Mouse (Mus musculus): ENCODE data around the gene Epha1.

DNA sequence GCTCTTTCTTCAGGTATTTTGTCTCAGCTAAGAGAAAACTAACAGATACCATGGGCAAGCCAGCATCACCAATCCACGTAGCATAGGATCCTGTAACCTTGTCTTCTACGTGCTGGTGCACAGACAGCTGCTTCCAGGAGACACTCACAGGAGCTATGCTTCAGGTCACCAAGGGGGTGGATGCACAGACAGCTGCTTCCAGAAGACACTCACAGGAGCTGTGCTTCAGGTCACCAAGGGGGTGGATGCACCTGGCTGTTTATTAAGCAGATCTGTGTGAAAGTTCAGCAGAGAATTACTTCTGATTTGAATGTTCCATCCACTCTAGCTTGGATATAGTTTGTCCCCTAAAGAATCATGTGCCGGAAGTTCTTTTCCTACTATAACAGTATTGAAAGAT lies 42.1 kb downstream of the Epha1 start:
- TF ChIP-seq CTCF (IDR thresholded peaks at IDR 0.05; ENCODE audit: borderline replicate concordance, insufficient read depth, low read length): no peak
- TF ChIP-seq POLR2A (IDR thresholded peaks at IDR 0.05; ENCODE audit: low read depth, low read length): no peak
